Mouse (Mus musculus) liver, adult 2 months (tissue): ENCODE data around the gene Cntnap5c.

Experiments
- CTCF ChIP-seq: fragments of 200-500 bp; IDR thresholded peaks from 2 replicates; pipeline ENCODE4 v1.5.1; 2011; ENCODE audit warnings: low read depth, low read length, control low read depth
- POLR2A ChIP-seq: fragments of 200-500 bp; IDR thresholded peaks from 2 replicates; pipeline ENCODE4 v1.6.1; 2011; ENCODE audit warnings: low read length, control low read depth; ENCODE audit not compliant: insufficient read depth; ENCODE audit errors: extremely low read depth

DNA sequence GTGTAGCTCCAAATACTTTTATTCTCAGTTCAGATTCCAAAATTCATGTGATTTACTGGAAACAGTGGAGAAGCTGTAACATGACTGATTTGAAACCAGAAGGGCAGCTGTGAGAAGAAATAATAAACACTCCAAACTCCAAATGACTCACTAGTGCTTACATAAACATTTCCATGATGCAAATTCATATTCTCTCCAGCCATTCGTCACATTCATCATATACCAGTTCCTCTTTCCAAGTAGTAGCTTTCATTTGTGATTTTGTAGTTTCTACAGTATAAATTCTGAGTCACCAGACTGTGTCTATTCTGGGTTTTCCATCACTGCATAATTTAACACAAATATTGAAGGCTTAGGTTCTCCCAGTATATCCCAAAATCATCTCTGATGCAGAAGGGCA lies 31.8 kb downstream of the Cntnap5c start:
- TF ChIP-seq CTCF (no peak), POLR2A (no peak)
